Mouse (Mus musculus): ENCODE results near the gene Tph2.

DNA sequence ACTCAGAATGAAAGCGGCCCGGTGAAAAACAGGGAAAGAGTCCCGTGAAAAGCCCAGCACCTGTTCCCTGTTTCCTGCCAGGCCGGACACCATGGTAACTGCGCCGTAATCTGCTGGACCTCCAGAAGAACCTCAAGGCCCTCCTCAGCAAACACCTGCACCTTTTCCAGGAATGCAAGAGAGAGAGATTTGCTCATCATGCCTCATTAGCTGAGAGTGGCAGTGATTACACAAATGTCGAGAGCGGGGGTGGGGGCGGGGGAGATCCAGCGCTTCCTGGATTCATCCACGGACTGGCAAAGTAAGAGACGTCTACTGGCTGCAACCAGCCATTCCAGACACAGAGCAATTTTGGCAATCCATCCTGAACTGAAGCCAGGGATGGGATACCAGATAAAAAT, 9.2 kb downstream of the Tph2 start:
- no peak for TF ChIP-seq CTCF (IDR thresholded peaks at IDR 0.05; ENCODE audit: borderline replicate concordance, insufficient read depth, low read depth, low read length)
- TF ChIP-seq POLR2A (IDR thresholded peaks at IDR 0.05; ENCODE audit: borderline replicate concordance, insufficient read depth, low read length): no peak
